Mouse (Mus musculus): ENCODE measurements around the gene Syne1. TPM values are rescaled to one million over a fixed set of nuclear protein-coding genes. Genes with fewer than 3 reads are reported as not detected.

The Syne1 gene
- polyA plus RNA-seq, 1 experiment from 2014 or later: 3.2 TPM

DNA sequence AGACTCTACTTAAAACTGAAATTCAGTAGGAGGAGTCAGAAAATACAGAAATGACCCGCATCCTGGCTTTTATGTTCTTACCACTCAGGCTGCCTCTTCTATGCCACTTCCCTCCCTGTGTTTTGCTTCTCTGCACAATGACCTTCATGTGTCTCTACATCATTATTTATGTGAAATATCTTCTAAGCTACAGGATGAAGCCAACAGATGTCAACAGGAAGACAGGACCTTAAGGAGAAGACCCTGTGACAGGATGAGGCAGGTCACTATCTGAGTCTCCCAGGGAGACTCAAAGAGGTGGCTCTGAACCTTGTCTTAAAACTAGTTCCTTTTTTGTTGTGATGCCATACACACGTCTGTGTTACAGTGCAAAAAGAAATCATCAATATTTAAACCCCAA lies 353.9 kb downstream of the Syne1 start:
- 87% methylated on average over 2 of the region's 2 CpGs for WGBS
- no peak for DNase-seq (ENCODE audit: low spot score)
- no peaks in the 10 kb centered on the region for H3K36me3 ChIP-seq
- H3K4me1 ChIP-seq (replicated peaks): peaks cover 9% of the 10 kb centered on the region; the same call in 1 of the 2 replicates
- no peak overlapping the region for H3K27ac ChIP-seq
- no peaks in the 10 kb centered on the region for H3K27me3 ChIP-seq (ENCODE audit: insufficient read depth, poor library complexity, severe bottlenecking)
- no peaks in the 10 kb centered on the region; the same call in 1 of the 2 replicates for H3K9me3 ChIP-seq
- H3K4me3 ChIP-seq: no peak overlapping the region

GRCm38 (mm10) chr10:5196267-5196666 lies 355.0 kb downstream of the Syne1 start:
- Histone ChIP-seq H3K4me3 (no peak overlapping the region), H3K27ac (no peak overlapping the region), H3K4me1 (replicated peaks) (peaks cover 9% of the 10 kb centered on the region; the same call in 1 of the 2 replicates), H3K9me3 (no peaks in the 10 kb centered on the region; the same call in 1 of the 2 replicates), H3K36me3 (no peaks in the 10 kb centered on the region), H3K27me3 (ENCODE audit: insufficient read depth, poor library complexity, severe bottlenecking) (no peaks in the 10 kb centered on the region)
- no peak for DNase-seq (ENCODE audit: low spot score)
- WGBS: 90% methylated on average over 5 of the region's 5 CpGs

GRCm38 (mm10) chr10:5195288-5195687 lies 356.0 kb downstream of the Syne1 start:
- H3K27me3 ChIP-seq (ENCODE audit: insufficient read depth, poor library complexity, severe bottlenecking): no peaks in the 10 kb centered on the region
- 0 out of 2 replicates have a peak overlapping the region, but pooled peaks have one; percentile 57 for H3K4me3 ChIP-seq
- no peaks in the 10 kb centered on the region for H3K36me3 ChIP-seq
- DNase-seq (ENCODE audit: low spot score): no peak
- WGBS: 71% methylated on average over 5 of the region's 5 CpGs
- H3K4me1 ChIP-seq (replicated peaks): peaks cover 9% of the 10 kb centered on the region; the same call in 1 of the 2 replicates
- no peaks in the 10 kb centered on the region for H3K9me3 ChIP-seq
- no peak overlapping the region for H3K27ac ChIP-seq

- H3K9me3 ChIP-seq: no peaks in the 10 kb centered on the region
- H3K4me3 ChIP-seq: peak overlapping the region; percentile 57
- peak; percentile 83 for DNase-seq (ENCODE audit: low spot score)
- H3K4me1 ChIP-seq (replicated peaks): peaks cover 9% of the 10 kb centered on the region; the same call in 1 of the 2 replicates
- H3K27ac ChIP-seq: peak overlapping the region; percentile 83
- WGBS: 1% methylated on average over 13 of the region's 13 CpGs
- no peaks in the 10 kb centered on the region for H3K27me3 ChIP-seq (ENCODE audit: insufficient read depth, poor library complexity, severe bottlenecking)
- no peaks in the 10 kb centered on the region for H3K36me3 ChIP-seq
Observed at GRCm38 (mm10) chr10:5194671-5195234, 356.5 kb downstream of the Syne1 start.

DNA sequence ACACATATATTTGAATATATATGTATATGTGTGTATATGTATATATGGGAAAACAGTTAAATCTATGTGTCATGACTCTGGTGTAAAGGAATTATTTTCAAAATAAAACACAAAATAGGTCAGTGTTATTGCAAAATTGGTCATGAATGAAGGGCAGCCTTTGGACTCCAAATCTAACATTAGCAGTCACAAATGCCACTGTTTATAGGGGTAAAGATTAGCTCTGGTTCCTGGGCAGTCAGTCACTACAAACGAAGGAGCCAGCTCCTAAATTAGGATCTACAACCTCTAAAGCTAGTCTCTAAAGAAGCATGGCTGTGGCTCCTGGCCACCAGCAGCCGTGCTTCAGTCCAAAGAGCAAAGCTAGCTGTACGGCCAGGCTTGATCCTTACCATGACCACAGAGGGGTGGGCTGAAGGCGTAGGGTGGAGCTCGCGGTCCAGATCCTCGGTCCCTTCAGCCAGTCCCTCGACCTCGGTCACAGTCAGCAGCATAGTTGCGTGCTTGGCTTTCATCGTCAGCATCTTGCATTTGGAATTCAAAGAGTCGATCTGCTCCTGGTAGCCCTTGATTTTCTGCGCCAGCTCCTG lies 357.1 kb downstream of the Syne1 start:
- peaks cover 9% of the 10 kb centered on the region; the same call in 1 of the 2 replicates for H3K4me1 ChIP-seq (replicated peaks)
- peak overlapping the region; percentile 83 for H3K27ac ChIP-seq
- 3% methylated on average over 13 of the region's 13 CpGs for WGBS
- H3K36me3 ChIP-seq: no peaks in the 10 kb centered on the region
- H3K4me3 ChIP-seq: peak overlapping the region; percentile 57
- no peaks in the 10 kb centered on the region for H3K9me3 ChIP-seq
- DNase-seq (ENCODE audit: low spot score): no peak
- no peaks in the 10 kb centered on the region for H3K27me3 ChIP-seq (ENCODE audit: insufficient read depth, poor library complexity, severe bottlenecking)

DNA sequence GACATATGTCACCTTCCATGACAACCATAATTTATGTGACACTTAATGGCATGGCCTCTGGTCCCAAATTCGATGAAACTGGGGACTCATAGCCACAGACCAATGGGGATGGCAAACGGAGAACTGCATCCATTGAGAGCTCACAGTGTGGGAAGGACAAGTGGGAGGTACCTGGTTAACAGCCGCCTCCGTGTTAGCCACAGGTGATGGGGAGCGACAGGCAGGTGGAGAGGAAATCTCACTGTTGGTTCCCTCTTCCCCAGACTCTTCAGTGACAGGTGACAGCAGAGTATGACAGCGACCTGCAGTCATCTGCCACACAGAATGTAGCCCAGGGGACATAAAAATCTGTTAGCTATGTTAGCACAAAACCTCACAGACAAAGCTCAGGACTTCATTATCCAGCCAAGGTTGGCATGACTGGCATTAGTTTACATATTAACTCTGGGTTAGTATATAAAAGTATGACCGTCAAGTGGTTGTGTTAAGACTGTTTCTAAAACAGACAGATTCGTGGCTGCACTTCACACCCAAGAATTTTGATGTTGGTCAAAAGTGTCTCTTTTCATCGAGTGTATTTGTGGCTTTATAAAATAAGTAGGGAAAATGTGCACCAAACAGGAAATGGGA lies 358.3 kb downstream of the Syne1 start:
- H3K4me1 ChIP-seq (replicated peaks): peaks cover 9% of the 10 kb centered on the region; the same call in 1 of the 2 replicates
- no peaks in the 10 kb centered on the region for H3K36me3 ChIP-seq
- no peak overlapping the region for H3K4me3 ChIP-seq
- DNase-seq (ENCODE audit: low spot score): no peak
- no peaks in the 10 kb centered on the region for H3K9me3 ChIP-seq
- WGBS: 82% methylated on average over 9 of the region's 9 CpGs
- no peaks in the 10 kb centered on the region for H3K27me3 ChIP-seq (ENCODE audit: insufficient read depth, poor library complexity, severe bottlenecking)
- no peak overlapping the region for H3K27ac ChIP-seq

GRCm38 (mm10) chr10:5190756-5191155 lies 360.5 kb downstream of the Syne1 start:
- Histone ChIP-seq H3K27me3 (ENCODE audit: insufficient read depth, poor library complexity, severe bottlenecking) (no peaks in the 10 kb centered on the region), H3K9me3 (no peaks in the 10 kb centered on the region), H3K36me3 (no peaks in the 10 kb centered on the region), H3K4me3 (no peak overlapping the region), H3K4me1 (replicated peaks) (peaks cover 9% of the 10 kb centered on the region; the same call in 1 of the 2 replicates), H3K27ac (no peak overlapping the region)
- 79% methylated on average over 4 of the region's 4 CpGs for WGBS
- DNase-seq (ENCODE audit: low spot score): no peak

DNA sequence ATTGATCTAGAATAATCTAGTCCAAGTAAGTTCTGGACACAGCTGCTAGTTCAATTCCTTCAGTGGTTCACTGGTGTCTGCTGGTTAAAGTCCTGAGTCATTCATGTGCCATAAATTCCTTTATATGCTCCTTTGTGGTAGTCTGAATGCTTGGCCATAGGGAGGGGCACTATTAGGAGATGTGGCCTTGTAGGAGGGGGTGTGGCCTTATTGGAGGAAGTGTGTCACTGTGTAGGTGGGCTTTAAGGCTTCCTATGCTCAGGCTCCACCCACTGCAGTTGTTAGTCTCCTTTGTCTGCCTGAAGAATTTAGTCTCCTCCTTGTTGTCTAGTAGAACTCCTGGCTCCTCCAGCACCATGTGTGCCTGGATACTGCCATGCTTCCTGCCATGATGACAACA lies 362.4 kb downstream of the Syne1 start:
- H3K9me3 ChIP-seq: no peaks in the 10 kb centered on the region
- no peak for DNase-seq (ENCODE audit: low spot score)
- no peaks in the 10 kb centered on the region for H3K27me3 ChIP-seq (ENCODE audit: insufficient read depth, poor library complexity, severe bottlenecking)

DNA sequence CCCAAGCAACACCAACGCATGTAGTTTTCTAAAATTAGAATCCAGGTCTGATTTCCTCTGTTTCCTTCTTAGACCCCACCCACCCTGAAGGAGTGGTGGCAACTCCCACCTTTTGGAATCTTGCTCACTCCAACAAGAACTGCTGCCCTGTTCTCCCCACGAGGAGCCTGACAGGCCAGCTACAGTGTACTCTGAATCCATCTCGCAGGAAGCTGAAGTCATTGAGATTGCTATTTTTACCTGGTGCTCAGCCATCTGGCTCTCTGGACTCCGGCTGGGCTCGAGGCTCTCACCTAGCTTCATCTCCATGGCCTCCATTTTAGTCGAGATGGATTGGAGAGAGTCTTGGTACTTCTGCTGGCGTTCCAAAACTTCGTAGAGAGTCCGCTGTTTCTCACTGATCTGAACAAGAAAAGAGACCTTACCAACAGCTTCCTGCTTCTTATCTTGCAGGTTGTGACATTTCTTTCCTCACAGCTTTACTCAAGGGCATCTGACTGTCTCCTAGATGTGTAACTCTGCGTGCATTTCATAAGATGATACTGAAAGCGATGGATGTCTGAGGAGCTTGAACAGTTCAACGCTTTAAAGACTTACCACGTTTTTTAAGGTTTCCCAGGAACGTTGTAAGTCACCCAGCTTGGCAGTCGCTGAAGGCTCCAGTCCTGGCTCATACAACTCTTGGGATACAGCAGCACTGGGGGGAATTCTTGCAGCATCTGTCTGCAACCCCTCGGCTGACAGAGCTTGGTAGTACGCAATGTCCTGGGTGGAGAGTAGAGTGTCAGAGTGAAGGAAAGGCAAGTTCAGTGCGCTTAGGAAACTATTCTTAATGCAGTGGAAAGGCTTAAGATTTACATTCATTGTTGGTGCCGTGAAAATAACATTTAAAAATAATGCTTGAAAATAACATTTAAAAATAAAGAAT lies 365.9 kb downstream of the Syne1 start:
- H3K4me3 ChIP-seq: no peak overlapping the region
- H3K27ac ChIP-seq: no peak overlapping the region
- no peaks in the 10 kb centered on the region for H3K27me3 ChIP-seq (ENCODE audit: insufficient read depth, poor library complexity, severe bottlenecking)
- H3K36me3 ChIP-seq: 0 out of 2 replicates have a peak, but pooled peaks cover 3% of the 10 kb centered on the region
- WGBS: 85% methylated on average over 19 of the region's 19 CpGs
- no peaks in the 10 kb centered on the region for H3K9me3 ChIP-seq
- no peaks in the 10 kb centered on the region for H3K4me1 ChIP-seq (replicated peaks)
- DNase-seq (ENCODE audit: low spot score): no peak

More for the DNA sequence above, 362.4 kb downstream of the Syne1 start:
- 0 out of 2 replicates have a peak, but pooled peaks cover 3% of the 10 kb centered on the region for H3K4me1 ChIP-seq (replicated peaks)
- no peak overlapping the region for H3K27ac ChIP-seq
- 0 out of 2 replicates have a peak, but pooled peaks cover 3% of the 10 kb centered on the region for H3K36me3 ChIP-seq
- no peak overlapping the region for H3K4me3 ChIP-seq

DNA sequence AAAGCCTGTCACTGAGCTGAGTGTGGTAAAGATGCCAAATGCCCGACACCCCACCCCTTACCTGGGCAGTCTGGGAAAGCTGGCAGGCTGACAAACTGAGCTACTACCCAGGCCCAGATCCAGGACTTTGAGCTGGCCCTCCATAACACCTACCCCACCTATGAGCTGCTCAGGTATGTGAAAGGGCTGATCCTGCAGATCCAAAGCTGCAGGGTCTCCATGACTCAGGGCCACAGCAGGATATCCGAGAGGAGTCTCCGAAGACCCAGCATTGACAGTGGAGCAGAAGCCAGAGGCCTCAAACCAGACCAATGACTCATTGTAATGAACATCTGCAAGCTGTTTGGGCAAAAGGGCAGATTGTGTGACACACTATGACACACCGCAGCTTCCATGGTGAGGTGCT lies 369.5 kb downstream of the Syne1 start:
- Histone ChIP-seq H3K4me3 (no peak overlapping the region), H3K27me3 (ENCODE audit: insufficient read depth, poor library complexity, severe bottlenecking) (no peaks in the 10 kb centered on the region), H3K36me3 (0 out of 2 replicates have a peak, but pooled peaks cover 3% of the 10 kb centered on the region), H3K9me3 (no peaks in the 10 kb centered on the region), H3K4me1 (replicated peaks) (no peaks in the 10 kb centered on the region), H3K27ac (no peak overlapping the region)
- no peak for DNase-seq (ENCODE audit: low spot score)
- WGBS: 84% methylated on average over 4 of the region's 4 CpGs

DNA sequence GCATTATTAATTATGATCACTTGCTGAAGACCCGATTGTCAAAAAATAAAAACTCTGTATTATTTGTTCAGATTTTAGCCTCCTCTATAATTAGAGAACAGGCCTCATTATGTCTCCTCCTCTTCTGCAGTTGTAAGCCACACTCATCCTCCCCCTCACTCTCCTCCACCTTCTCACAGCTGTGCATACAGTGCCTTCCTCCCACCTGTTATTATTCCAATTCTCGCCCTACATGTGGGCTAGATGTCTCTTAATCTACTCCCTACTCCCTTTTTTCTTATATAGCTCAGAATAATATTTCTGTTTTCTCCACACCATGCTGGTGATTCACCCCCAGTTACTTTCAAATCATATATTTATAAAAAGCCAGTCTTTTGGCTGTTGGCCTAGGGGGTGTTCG lies 371.4 kb downstream of the Syne1 start:
- Histone ChIP-seq H3K4me1 (replicated peaks) (0 out of 2 replicates have a peak, but pooled peaks cover 3% of the 10 kb centered on the region), H3K27me3 (ENCODE audit: insufficient read depth, poor library complexity, severe bottlenecking) (no peaks in the 10 kb centered on the region), H3K9me3 (no peaks in the 10 kb centered on the region), H3K27ac (no peak overlapping the region), H3K36me3 (0 out of 2 replicates have a peak, but pooled peaks cover 3% of the 10 kb centered on the region), H3K4me3 (no peak overlapping the region)
- WGBS: 87% methylated on average over 3 of the region's 3 CpGs
- DNase-seq (ENCODE audit: low spot score): no peak

- H3K27me3 ChIP-seq (ENCODE audit: insufficient read depth, poor library complexity, severe bottlenecking): no peaks in the 10 kb centered on the region
- no peak overlapping the region for H3K4me3 ChIP-seq
- H3K9me3 ChIP-seq: no peaks in the 10 kb centered on the region
- H3K36me3 ChIP-seq: no peaks in the 10 kb centered on the region
- WGBS: 66% methylated on average over 9 of the region's 9 CpGs
- H3K27ac ChIP-seq: no peak overlapping the region
- no peak for DNase-seq (ENCODE audit: low spot score)
- 0 out of 2 replicates have a peak, but pooled peaks cover 3% of the 10 kb centered on the region for H3K4me1 ChIP-seq (replicated peaks)
Observed at GRCm38 (mm10) chr10:5177446-5178015, 373.8 kb downstream of the Syne1 start.
